Mouse (Mus musculus) heart, adult 2 months (tissue): ENCODE measurements at regions not wholly inside any gene's neighbourhood (a gene's known extent, or its start where the extent isn't known, plus 50 kb on each side); places are given as distances from the start of the nearest gene placed in this dataset.

Experiments
- CTCF ChIP-seq: fragments of 200-600 bp; IDR thresholded peaks from 2 replicates; pipeline ENCODE4 v1.8.1; 2022; ENCODE audit warnings: antibody characterized with exemption, mild to moderate bottlenecking, moderate library complexity
- EP300 ChIP-seq: fragments of 200-500 bp; IDR thresholded peaks from 2 replicates; pipeline ENCODE4 v1.6.1; 2011; ENCODE audit warnings: low read depth, low read length, control low read depth; ENCODE audit not compliant: insufficient read depth
- POLR2A ChIP-seq: fragments of 200-500 bp; IDR thresholded peaks from 2 replicates; pipeline ENCODE4 v1.6.1; 2011; ENCODE audit warnings: mild to moderate bottlenecking, low read depth, low read length, control low read depth; ENCODE audit not compliant: insufficient read depth

DNA sequence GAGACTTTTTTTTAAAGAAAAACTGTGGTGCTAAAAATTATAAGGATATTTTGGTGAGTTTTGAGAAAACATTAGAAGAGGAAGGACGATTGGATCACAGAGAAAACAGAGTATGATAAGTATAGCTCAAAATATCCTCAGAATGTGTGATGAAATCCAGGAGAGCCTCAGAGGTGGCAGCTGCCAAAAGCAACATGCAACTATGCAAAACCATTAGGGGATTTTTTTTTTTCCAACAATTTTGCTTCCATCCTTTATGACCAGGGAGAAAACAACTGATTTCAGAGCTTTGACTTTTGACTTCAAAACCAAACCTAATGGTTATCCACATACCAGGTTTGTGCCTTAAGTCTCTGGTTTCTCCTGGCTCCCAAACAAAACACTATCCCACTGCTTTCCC is 267.4 kb upstream of the Erbb4 start:
- TF ChIP-seq CTCF, result no peak
- TF ChIP-seq POLR2A, result no peak
- no peak for TF ChIP-seq EP300
